8 mouse cellular contexts compared by ENCODE assay signal in the genomic region with DNA sequence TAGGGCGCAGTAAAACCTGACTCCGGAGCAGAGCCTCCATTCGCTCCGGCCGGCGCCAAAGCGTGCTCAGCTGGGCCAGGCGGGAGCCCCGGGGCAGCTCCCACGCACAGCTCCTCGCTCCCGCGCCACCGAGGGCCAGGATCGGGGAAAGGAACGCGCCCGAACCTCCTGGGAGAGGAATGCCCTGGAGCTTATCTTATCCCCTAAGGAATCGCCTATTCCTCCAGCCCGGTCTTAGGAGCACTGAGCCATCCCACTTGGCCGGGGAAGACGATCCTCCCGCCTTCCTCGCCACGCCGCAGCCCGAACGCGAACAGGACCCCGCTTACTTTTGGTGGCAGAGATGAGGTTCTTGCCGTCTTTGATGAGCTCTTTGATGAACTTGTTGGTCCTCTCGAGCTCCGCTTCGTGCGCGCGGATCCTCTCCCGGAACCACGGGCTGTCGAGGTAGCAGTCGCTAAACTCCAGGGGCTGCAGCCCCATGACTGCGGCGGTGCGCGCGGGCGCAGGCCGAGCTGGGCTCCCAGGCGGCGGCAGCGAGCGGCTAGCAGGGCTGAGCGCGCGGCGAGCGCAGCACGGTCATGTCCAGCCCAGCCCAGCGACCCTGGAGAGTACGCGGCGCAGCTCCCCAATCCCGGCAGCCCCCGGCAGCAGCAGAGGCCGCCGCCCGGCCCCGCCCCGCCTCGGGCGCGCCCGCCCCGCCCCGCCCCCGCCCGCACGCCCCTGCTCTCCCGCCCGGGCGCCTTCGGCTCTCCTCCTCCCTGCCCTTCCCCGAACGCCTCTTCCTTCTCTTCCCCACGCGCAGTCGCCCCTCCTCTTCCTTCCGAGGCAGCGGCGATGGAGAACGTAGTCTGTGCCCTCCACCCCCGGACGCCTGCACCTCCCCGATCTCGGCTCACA. TPM values are rescaled to one million over a fixed set of nuclear protein-coding genes. Genes with fewer than 3 reads are reported as not detected.
DNase-seq lines count a peak whose midpoint lies in the region; ATAC-seq lines count a peak whose summit lies in the region.

A gene (minus strand): TSS at position 653 of the 900 bp plus-strand sequence.

- peak; percentile 90 for ATAC-seq in embryonic facial prominence, embryonic 12.5 days (ENCODE audit: insufficient number of reproducible peaks, insufficient read depth, low FRiP score, low TSS enrichment)
- ATAC-seq in liver, embryonic 12.5 days: peak; percentile 93

- DNase-seq in 416B (ENCODE audit: low read depth): peak; percentile 92
- DNase-seq in adrenal gland, postnatal 25 days: peak; percentile 88
- DNase-seq in heart, adult 8-10 months (ENCODE audit: low spot score): peak; percentile 84
- peak; percentile 90 for DNase-seq in kidney, adult 9 months
- peak; percentile 88 for DNase-seq in naive thymus-derived CD4-positive, alpha-beta T cell, adult 2 months (ENCODE audit: low read depth)
- DNase-seq in splenic B cell, adult 2 months (ENCODE audit: low read depth, low spot score): peak; percentile 58

- H3K4me1 ChIP-seq in embryonic facial prominence, embryonic 12.5 days: peaks cover 41% of the 10 kb centered on the region
- H3K4me1 ChIP-seq in liver, embryonic 12.5 days: peaks cover 46% of the 10 kb centered on the region

- no peaks in the 10 kb centered on the region for H3K27me3 ChIP-seq in embryonic facial prominence, embryonic 12.5 days
- H3K27me3 ChIP-seq in liver, embryonic 12.5 days (replicated peaks): no peaks in the 10 kb centered on the region
- H3K27me3 ChIP-seq in splenic B cell, adult 2 months (ENCODE audit: control insufficient read depth, insufficient read depth, low read length, poor library complexity, severe bottlenecking): no peaks in the 10 kb centered on the region

- H3K36me3 ChIP-seq in embryonic facial prominence, embryonic 12.5 days: no peaks in the 10 kb centered on the region
- 0 out of 2 replicates have a peak, but pooled peaks cover 2% of the 10 kb centered on the region for H3K36me3 ChIP-seq in liver, embryonic 12.5 days
- H3K36me3 ChIP-seq in splenic B cell, adult 2 months (ENCODE audit: control insufficient read depth, insufficient read depth, low read length, poor library complexity, severe bottlenecking): no peaks in the 10 kb centered on the region

- H3K9ac ChIP-seq in embryonic facial prominence, embryonic 12.5 days: peak within 1 kb of the TSS; percentile 72
- H3K9ac ChIP-seq in liver, embryonic 12.5 days: peak within 1 kb of the TSS; percentile 83

- H3K27ac ChIP-seq in embryonic facial prominence, embryonic 12.5 days: peak within 1 kb of the TSS; percentile 86
- peak within 1 kb of the TSS; percentile 85 for H3K27ac ChIP-seq in liver, embryonic 12.5 days

- H3K9me3 ChIP-seq in embryonic facial prominence, embryonic 12.5 days: no peaks in the 10 kb centered on the region
- H3K9me3 ChIP-seq in liver, embryonic 12.5 days (replicated peaks): no peaks in the 10 kb centered on the region

- under 1% methylated on average over 83 of the region's 95 CpGs for WGBS in embryonic facial prominence, embryonic 12.5 days
- under 1% methylated on average over 70 of the region's 95 CpGs for WGBS in liver, embryonic 12.5 days (ENCODE audit: insufficient replicate concordance)

- peak within 1 kb of the TSS; percentile 73 for H3K4me3 ChIP-seq in embryonic facial prominence, embryonic 12.5 days
- peak within 1 kb of the TSS; percentile 84 for H3K4me3 ChIP-seq in liver, embryonic 12.5 days

- peak within 1 kb of the TSS; percentile 80 for H3K4me2 ChIP-seq in embryonic facial prominence, embryonic 12.5 days (replicated peaks)
- H3K4me2 ChIP-seq in liver, embryonic 12.5 days: peak within 1 kb of the TSS; percentile 96

RNA-seq across cellular contexts. Expression of the gene that starts here (rescaled TPM):
- 28.9 and 34.3 TPM in 2 replicates for total RNA-seq in adrenal gland, postnatal 25 days (2021)
- polyA plus RNA-seq in embryonic facial prominence, embryonic 12.5 days (2016; fragmentation: Nextera tagmentation; extraction: Ambion mirVana): 24.3 and 24.8 TPM in 2 replicates
- total RNA-seq in heart, adult 8-10 months (2022): 10 to 100 TPM; 48.4 to 53.0 (median 51.7) TPM
- polyA plus RNA-seq in liver, embryonic 12.5 days (2016; fragmentation: Nextera tagmentation; extraction: Ambion mirVana): 13.5 and 13.8 TPM in 2 replicates

Comparison
In these comparisons a context has a peak if more than half of its experiments do, and no peak if none do; other contexts are left out.
1. Peak in every context shown above with its lines: DNase-seq, ATAC-seq, H3K4me3 ChIP-seq and H3K27ac ChIP-seq.